Mouse (Mus musculus) intestine, postnatal 0 days (tissue): ENCODE measurements around the gene Fam92b. TPM values are rescaled to one million over a fixed set of nuclear protein-coding genes. Genes with fewer than 3 reads are reported as not detected.

Experiments
- ATAC-seq: fragments of 200-750 bp; cut with Nextera tagmentation; 2 replicates; pipeline ENCODE4 v1.8.0; 2017; ENCODE audit warnings: mild to moderate bottlenecking, moderate TSS enrichment, moderate library complexity
- H3K27ac ChIP-seq: fragments of 300-500 bp; sonication (generic); 2 replicates; pipeline ENCODE4 v1.5.1; 2014; ENCODE audit warnings: mild to moderate bottlenecking, low read depth, low read length, moderate library complexity
- H3K27me3 ChIP-seq: fragments of 300-500 bp; sonication (generic); replicated peaks from 2 replicates; pipeline ENCODE4 v1.6.1; 2014; ENCODE audit warnings: low read length, mixed read lengths; ENCODE audit not compliant: control insufficient read depth, insufficient read depth
- H3K36me3 ChIP-seq: fragments of 300-500 bp; sonication (generic); 2 replicates; pipeline ENCODE4 v1.6.1; 2014; ENCODE audit warnings: mild to moderate bottlenecking, moderate library complexity; ENCODE audit not compliant: control insufficient read depth, insufficient read depth
- H3K4me1 ChIP-seq: fragments of 300-500 bp; sonication (generic); replicated peaks from 2 replicates; pipeline ENCODE4 v1.6.1; 2014; ENCODE audit warnings: antibody characterized with exemption, low read length, mixed read lengths; ENCODE audit not compliant: control insufficient read depth, insufficient read depth
- H3K4me2 ChIP-seq: fragments of 300-500 bp; sonication (generic); replicated peaks from 2 replicates; pipeline ENCODE4 v1.6.1; 2014; ENCODE audit warnings: low read depth, mild to moderate bottlenecking, moderate library complexity
- H3K4me3 ChIP-seq: fragments of 300-500 bp; sonication (generic); 2 replicates; pipeline ENCODE4 v1.5.1; 2014; ENCODE audit warnings: low read depth, low read length
- H3K9ac ChIP-seq: fragments of 300-500 bp; sonication (generic); 2 replicates; pipeline ENCODE4 v1.6.1; 2014; ENCODE audit warnings: mild to moderate bottlenecking, low read depth, low read length
- H3K9me3 ChIP-seq: fragments of 300-500 bp; sonication (generic); 2 replicates; pipeline ENCODE4 v1.6.1; 2016; ENCODE audit warnings: mixed run types; ENCODE audit not compliant: control insufficient read depth
- CTCF ChIP-seq: sonication (generic); IDR thresholded peaks from 2 replicates; pipeline ENCODE4 v1.5.1; 2016; ENCODE audit warnings: low read depth, mild to moderate bottlenecking, control low read depth, antibody characterized with exemption, moderate library complexity
- WGBS: fragments of 180-500 bp; shearing (Covaris S2); extraction: QIAGEN DNeasy Blood & Tissue Kit; methylation state at CpG from one replicate; pipeline ENCODE4 v1.1.7; 2014; 5-methylcytosine and 5-hydroxymethylcytosine counted together
- polyA plus RNA-seq: library from polyadenylated mRNA; unstranded; fragments of >200 nt; fragmentation: Nextera tagmentation; extraction: Ambion mirVana; gene quantifications from 2 replicates; pipeline ENCODE4 v1.2.1, GENCODE M21; 2015

Fam92b gene
- polyA plus RNA-seq, 1 experiment from 2014 or later = not detected

GRCm38 (mm10) chr8:120151151-120151550 is 26.1 kb downstream of the Fam92b start:
- TF ChIP-seq CTCF = no peak
- no peak overlapping the region for H3K27ac ChIP-seq
- H3K4me1 ChIP-seq = no peaks in the 10 kb centered on the region
- WGBS = 77% methylated on average over 9 of the region's 9 CpGs
- no peak overlapping the region for H3K4me2 ChIP-seq
- H3K27me3 ChIP-seq = no peaks in the 10 kb centered on the region
- H3K9ac ChIP-seq = no peak overlapping the region
- H3K36me3 ChIP-seq = peaks cover 20% of the 10 kb centered on the region; the same call in 1 of the 2 replicates
- no peaks in the 10 kb centered on the region for H3K9me3 ChIP-seq
- no peak overlapping the region for H3K4me3 ChIP-seq
- no peak for ATAC-seq

- Histone ChIP-seq H3K36me3 (peaks cover 20% of the 10 kb centered on the region; the same call in 1 of the 2 replicates), H3K9ac (no peak overlapping the region), H3K4me3 (no peak overlapping the region), H3K4me1 (no peaks in the 10 kb centered on the region), H3K27me3 (no peaks in the 10 kb centered on the region), H3K9me3 (no peaks in the 10 kb centered on the region), H3K4me2 (no peak overlapping the region), H3K27ac (no peak overlapping the region)
- 65% methylated on average over 12 of the region's 12 CpGs for WGBS
- TF ChIP-seq CTCF = no peak
- no peak for ATAC-seq
Observed at GRCm38 (mm10) chr8:120150028-120150427, 27.2 kb downstream of the Fam92b start.

- Histone ChIP-seq H3K4me3 (no peak overlapping the region), H3K27me3 (no peaks in the 10 kb centered on the region), H3K27ac (no peak overlapping the region), H3K36me3 (peaks cover 9% of the 10 kb centered on the region; the same call in 1 of the 2 replicates), H3K4me1 (no peaks in the 10 kb centered on the region; the same call in 1 of the 2 replicates), H3K9ac (no peak overlapping the region), H3K4me2 (no peak overlapping the region), H3K9me3 (no peaks in the 10 kb centered on the region)
- no peak for ATAC-seq
- WGBS = 88% methylated on average over 1 of the region's 1 CpGs
- TF ChIP-seq CTCF = no peak
Observed at GRCm38 (mm10) chr8:120146051-120146450, 31.2 kb downstream of the Fam92b start.

- no peak for ATAC-seq
- 0 out of 2 replicates have a peak, but pooled peaks cover 5% of the 10 kb centered on the region for H3K36me3 ChIP-seq
- no peaks in the 10 kb centered on the region for H3K27me3 ChIP-seq
- peaks cover under 1% of the 10 kb centered on the region; the same call in 1 of the 2 replicates for H3K4me1 ChIP-seq
- no peak overlapping the region for H3K9ac ChIP-seq
- WGBS = 55% methylated on average over 12 of the region's 12 CpGs
- no peak overlapping the region for H3K4me3 ChIP-seq
- TF ChIP-seq CTCF = no peak
- no peak overlapping the region for H3K4me2 ChIP-seq
- no peaks in the 10 kb centered on the region for H3K9me3 ChIP-seq
- H3K27ac ChIP-seq = no peak overlapping the region
Observed at GRCm38 (mm10) chr8:120144652-120145301, 32.5 kb downstream of the Fam92b start.

- no peak for ATAC-seq
- no peak overlapping the region for H3K4me2 ChIP-seq
Observed at GRCm38 (mm10) chr8:120143911-120144651, 33.2 kb downstream of the Fam92b start.

GRCm38 (mm10) chr8:120140769-120141168 is 36.5 kb downstream of the Fam92b start:
- no peaks in the 10 kb centered on the region for H3K36me3 ChIP-seq
- H3K4me1 ChIP-seq = peaks cover 13% of the 10 kb centered on the region; the same call in 1 of the 2 replicates
- ATAC-seq = no peak
- 45% methylated on average over 3 of the region's 3 CpGs for WGBS
- H3K27me3 ChIP-seq = no peaks in the 10 kb centered on the region
- H3K9me3 ChIP-seq = no peaks in the 10 kb centered on the region
- no peak overlapping the region for H3K4me3 ChIP-seq
- TF ChIP-seq CTCF = no peak
- no peak overlapping the region for H3K4me2 ChIP-seq
- H3K9ac ChIP-seq = no peak overlapping the region
- peak overlapping the region; percentile 15; the same call in 1 of the 2 replicates for H3K27ac ChIP-seq

More at GRCm38 (mm10) chr8:120143911-120144651, 33.2 kb downstream of the Fam92b start:
- Histone ChIP-seq H3K27me3 (no peaks in the 10 kb centered on the region), H3K4me3 (no peak overlapping the region), H3K4me1 (peaks cover 7% of the 10 kb centered on the region; the same call in 1 of the 2 replicates), H3K36me3 (0 out of 2 replicates have a peak, but pooled peaks cover 5% of the 10 kb centered on the region), H3K9ac (no peak overlapping the region), H3K27ac (no peak overlapping the region), H3K9me3 (no peaks in the 10 kb centered on the region)
- no peak for TF ChIP-seq CTCF
- WGBS = 74% methylated on average over 15 of the region's 15 CpGs
